Mouse (Mus musculus): ENCODE data around the gene Gatad2a. TPM values are rescaled to one million over a fixed set of nuclear protein-coding genes. Genes with fewer than 3 reads are reported as not detected.

The Gatad2a gene
- polyA plus RNA-seq, 1 experiment from 2014 or later: 27.2 TPM

DNA sequence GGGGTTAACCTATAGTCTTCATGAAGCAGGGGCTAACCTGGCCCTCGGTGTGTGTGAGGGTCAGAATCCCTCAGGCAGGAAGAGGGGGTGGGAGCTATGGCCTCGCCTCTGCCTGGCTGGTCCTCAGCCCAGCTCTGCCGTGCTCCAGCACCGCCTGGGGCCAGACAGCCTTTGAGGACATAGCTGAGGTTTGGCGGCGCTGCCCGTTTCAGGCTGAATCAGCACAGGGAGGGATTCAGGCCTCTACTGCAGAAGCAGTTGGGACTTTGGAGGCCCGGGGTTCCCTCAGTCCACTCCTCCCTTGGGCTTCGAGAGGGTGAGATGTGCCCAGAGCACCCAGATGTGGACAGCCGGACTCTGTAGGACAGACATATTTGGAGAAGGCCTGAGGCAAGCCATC is 120.1 kb downstream of the Gatad2a start:
- Histone ChIP-seq H3K9ac (no peak overlapping the region), H3K9me3 (no peaks in the 10 kb centered on the region), H3K27ac (no peak overlapping the region), H3K4me2 (no peak overlapping the region), H3K4me3 (no peak overlapping the region), H3K27me3 (replicated peaks) (peaks cover 22% of the 10 kb centered on the region), H3K4me1 (peaks cover 5% of the 10 kb centered on the region; the same call in 1 of the 2 replicates), H3K36me3 (replicated peaks) (no peaks in the 10 kb centered on the region; the same call in 1 of the 2 replicates)
- no peak for ATAC-seq (replicated peaks)
- WGBS: 42% methylated on average over 10 of the region's 10 CpGs

DNA sequence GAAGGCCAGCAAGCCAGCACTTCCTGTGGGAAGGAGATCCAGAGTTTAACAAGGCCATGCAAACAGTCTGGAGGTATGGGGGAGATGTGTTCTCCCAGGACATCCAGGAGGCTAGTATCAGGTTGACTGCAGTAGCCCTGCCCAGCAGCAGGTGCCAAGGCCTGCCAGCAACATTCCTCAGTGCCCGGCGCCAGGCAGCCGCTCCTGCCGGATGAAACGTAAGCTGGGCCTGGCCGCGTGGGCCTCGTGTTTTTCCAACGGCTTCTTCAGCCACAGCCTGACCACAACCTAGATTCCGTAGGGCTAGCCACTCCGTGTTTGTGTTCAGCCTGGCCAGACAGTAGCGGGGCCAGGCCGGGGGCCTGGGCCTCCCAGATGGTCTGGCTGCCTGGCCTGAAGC is 121.5 kb downstream of the Gatad2a start:
- peaks cover 7% of the 10 kb centered on the region for H3K27me3 ChIP-seq (replicated peaks)
- no peaks in the 10 kb centered on the region; the same call in 1 of the 2 replicates for H3K36me3 ChIP-seq (replicated peaks)
- H3K4me1 ChIP-seq: no peaks in the 10 kb centered on the region
- H3K4me3 ChIP-seq: no peak overlapping the region
- H3K27ac ChIP-seq: no peak overlapping the region
- no peak overlapping the region for H3K9ac ChIP-seq
- no peak for ATAC-seq (replicated peaks)
- 86% methylated on average over 13 of the region's 13 CpGs for WGBS
- H3K9me3 ChIP-seq: no peaks in the 10 kb centered on the region
- H3K4me2 ChIP-seq: no peak overlapping the region

GRCm38 (mm10) chr8:69874155-69874554 is 122.0 kb downstream of the Gatad2a start:
- H3K36me3 ChIP-seq (replicated peaks): no peaks in the 10 kb centered on the region; the same call in 1 of the 2 replicates
- 11% methylated on average over 9 of the region's 9 CpGs for WGBS

DNA sequence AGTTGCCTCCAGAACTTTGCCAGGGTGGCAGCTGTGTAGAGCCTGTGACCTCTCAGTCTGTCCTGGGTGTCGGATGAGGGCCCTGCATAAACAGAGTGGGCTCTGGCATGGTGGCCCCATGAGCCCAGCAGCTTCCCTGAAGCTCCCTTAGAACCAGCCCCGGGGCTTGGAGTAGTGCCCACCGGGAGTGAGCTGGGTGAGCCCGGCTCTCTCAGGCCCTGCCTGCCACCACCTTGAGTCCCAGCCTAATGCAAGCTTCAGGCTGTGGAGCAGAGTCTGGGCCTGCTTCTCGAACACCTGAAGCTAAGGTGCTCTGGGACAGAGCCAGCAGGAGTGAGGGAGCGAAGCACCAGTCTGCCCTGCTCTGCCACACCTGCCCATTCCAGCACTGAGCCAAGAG is 125.3 kb downstream of the Gatad2a start:
- Histone ChIP-seq H3K4me2 (no peak overlapping the region), H3K27ac (no peak overlapping the region), H3K4me3 (no peak overlapping the region), H3K4me1 (no peaks in the 10 kb centered on the region), H3K9ac (no peak overlapping the region), H3K9me3 (no peaks in the 10 kb centered on the region), H3K36me3 (replicated peaks) (no peaks in the 10 kb centered on the region; the same call in 1 of the 2 replicates), H3K27me3 (replicated peaks) (no peaks in the 10 kb centered on the region)
- 85% methylated on average over 6 of the region's 6 CpGs for WGBS
- ATAC-seq (replicated peaks): no peak

More at GRCm38 (mm10) chr8:69874155-69874554, 122.0 kb downstream of the Gatad2a start:
- Histone ChIP-seq H3K27me3 (replicated peaks) (peaks cover 2% of the 10 kb centered on the region), H3K27ac (no peak overlapping the region), H3K4me3 (no peak overlapping the region), H3K4me1 (no peaks in the 10 kb centered on the region), H3K4me2 (no peak overlapping the region), H3K9ac (no peak overlapping the region), H3K9me3 (no peaks in the 10 kb centered on the region)
- ATAC-seq (replicated peaks): no peak

- 85% methylated on average over 11 of the region's 11 CpGs for WGBS
Measured at GRCm38 (mm10) chr8:69870003-69870765, 126.0 kb downstream of the Gatad2a start.

GRCm38 (mm10) chr8:69867696-69868326 is 128.4 kb downstream of the Gatad2a start:
- no peaks in the 10 kb centered on the region for H3K4me1 ChIP-seq
- WGBS: 81% methylated on average over 5 of the region's 5 CpGs
- peaks cover 3% of the 10 kb centered on the region; the same call in 1 of the 2 replicates for H3K36me3 ChIP-seq (replicated peaks)
- H3K4me3 ChIP-seq: no peak overlapping the region
- H3K9ac ChIP-seq: no peak overlapping the region
- no peak overlapping the region for H3K27ac ChIP-seq
- H3K9me3 ChIP-seq: no peaks in the 10 kb centered on the region
- no peak for ATAC-seq (replicated peaks)
- H3K4me2 ChIP-seq: no peak overlapping the region
- H3K27me3 ChIP-seq (replicated peaks): no peaks in the 10 kb centered on the region

More at GRCm38 (mm10) chr8:69870003-69870765, 126.0 kb downstream of the Gatad2a start:
- ATAC-seq (replicated peaks): no peak
- H3K4me3 ChIP-seq: no peak overlapping the region
- H3K9ac ChIP-seq: no peak overlapping the region
- no peaks in the 10 kb centered on the region; the same call in 1 of the 2 replicates for H3K36me3 ChIP-seq (replicated peaks)
- no peaks in the 10 kb centered on the region for H3K4me1 ChIP-seq
- no peaks in the 10 kb centered on the region for H3K27me3 ChIP-seq (replicated peaks)
- H3K27ac ChIP-seq: no peak overlapping the region
- H3K4me2 ChIP-seq: no peak overlapping the region
- no peaks in the 10 kb centered on the region for H3K9me3 ChIP-seq

GRCm38 (mm10) chr8:69864180-69864579 is 132.0 kb downstream of the Gatad2a start:
- Histone ChIP-seq H3K4me3 (no peak overlapping the region), H3K36me3 (replicated peaks) (peaks cover 8% of the 10 kb centered on the region; the same call in 1 of the 2 replicates), H3K27me3 (replicated peaks) (no peaks in the 10 kb centered on the region), H3K9ac (no peak overlapping the region), H3K9me3 (no peaks in the 10 kb centered on the region), H3K27ac (no peak overlapping the region), H3K4me1 (no peaks in the 10 kb centered on the region), H3K4me2 (no peak overlapping the region)
- ATAC-seq (replicated peaks): no peak
- 83% methylated on average over 5 of the region's 5 CpGs for WGBS

DNA sequence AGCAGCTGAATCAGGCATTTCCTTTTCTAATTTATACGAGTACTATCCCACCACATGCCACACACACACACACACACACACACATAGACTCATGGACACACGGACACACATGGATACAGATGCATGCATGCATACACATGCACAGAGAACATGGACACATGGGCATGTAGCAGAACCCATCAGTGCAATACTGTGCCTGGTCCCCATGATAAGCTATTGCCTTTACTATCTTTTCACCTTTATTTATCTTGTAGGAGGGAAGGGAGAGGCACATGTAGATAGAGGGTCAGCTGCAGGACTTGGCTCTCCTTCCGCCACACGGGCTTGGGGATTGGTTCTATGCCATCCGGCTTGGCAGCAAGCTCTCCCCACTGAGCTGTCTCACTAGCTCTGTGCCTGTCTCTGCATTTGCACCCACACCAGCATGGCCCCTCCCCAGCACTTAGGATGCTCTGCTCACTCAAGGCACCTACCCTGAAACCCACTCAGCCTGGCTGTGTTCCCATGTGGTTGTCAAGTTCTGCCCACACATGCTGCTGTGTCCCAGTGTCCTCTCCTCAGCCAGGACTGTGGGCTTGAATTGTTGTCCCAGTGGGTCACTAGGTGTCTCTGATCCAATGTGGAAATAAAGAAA is 132.7 kb downstream of the Gatad2a start:
- no peak overlapping the region for H3K4me2 ChIP-seq
- H3K9me3 ChIP-seq: no peaks in the 10 kb centered on the region
- no peaks in the 10 kb centered on the region for H3K4me1 ChIP-seq
- H3K4me3 ChIP-seq: no peak overlapping the region
- ATAC-seq (replicated peaks): no peak
- H3K9ac ChIP-seq: no peak overlapping the region
- H3K36me3 ChIP-seq (replicated peaks): peaks cover 8% of the 10 kb centered on the region; the same call in 1 of the 2 replicates
- H3K27ac ChIP-seq: no peak overlapping the region
- no peaks in the 10 kb centered on the region for H3K27me3 ChIP-seq (replicated peaks)
- WGBS: 94% methylated on average over 5 of the region's 5 CpGs

DNA sequence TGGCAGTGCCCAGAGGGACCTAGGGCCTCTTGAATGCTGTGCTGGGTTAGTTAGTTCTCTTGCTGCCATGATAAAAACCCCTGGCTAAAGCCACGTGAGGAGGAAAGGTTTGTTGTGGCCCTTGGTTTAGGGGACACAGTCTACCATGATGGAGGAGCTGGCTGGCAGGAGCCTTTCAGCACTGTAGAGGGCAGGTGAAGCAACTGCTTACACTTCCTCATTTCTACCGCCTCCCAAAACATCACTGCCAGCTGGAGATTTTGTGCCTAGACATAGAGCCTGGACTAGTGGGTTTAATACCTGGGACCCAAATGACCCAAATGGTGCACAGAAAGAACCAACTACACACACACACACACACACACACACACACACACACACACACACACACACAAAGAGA is 134.9 kb downstream of the Gatad2a start:
- Histone ChIP-seq H3K27ac (no peak overlapping the region), H3K4me1 (no peaks in the 10 kb centered on the region), H3K27me3 (replicated peaks) (no peaks in the 10 kb centered on the region), H3K36me3 (replicated peaks) (peaks cover 8% of the 10 kb centered on the region; the same call in 1 of the 2 replicates), H3K4me2 (no peak overlapping the region), H3K9ac (no peak overlapping the region), H3K4me3 (no peak overlapping the region), H3K9me3 (no peaks in the 10 kb centered on the region)
- WGBS: 67% methylated on average over 2 of the region's 2 CpGs
- no peak for ATAC-seq (replicated peaks)

- WGBS: 51% methylated on average over 4 of the region's 4 CpGs
Measured at GRCm38 (mm10) chr8:69860807-69861206, 135.4 kb downstream of the Gatad2a start.

More at GRCm38 (mm10) chr8:69860807-69861206, 135.4 kb downstream of the Gatad2a start:
- Histone ChIP-seq H3K27me3 (replicated peaks) (no peaks in the 10 kb centered on the region), H3K9me3 (no peaks in the 10 kb centered on the region), H3K9ac (no peak overlapping the region), H3K4me2 (no peak overlapping the region), H3K36me3 (replicated peaks) (peaks cover 8% of the 10 kb centered on the region; the same call in 1 of the 2 replicates), H3K4me1 (no peaks in the 10 kb centered on the region), H3K27ac (no peak overlapping the region), H3K4me3 (no peak overlapping the region)
- no peak for ATAC-seq (replicated peaks)
